Mouse (Mus musculus) activated CD4-positive, CD25-positive, alpha-beta regulatory T cell, adult 4 months (primary cell): ENCODE measurements at regions not wholly inside any gene's neighbourhood (a gene's known extent, or its start where the extent isn't known, plus 50 kb on each side); places are given as distances from the start of the nearest gene placed in this dataset.
A peak's percentile ranks its signal among the peaks of the same experiment; 100 is the strongest.

Source experiments
- ATAC-seq: one replicate; pipeline ENCODE4 v1.8.0; 2017

GRCm38 (mm10) chr2:61922496-61922895 is 119.8 kb downstream of the Tbr1 start:
- ATAC-seq = no peak

- no peak for ATAC-seq
These were observed 108.0 kb upstream of the Slc4a10 start for GRCm38 (mm10) chr2:61938296-61938695.

GRCm38 (mm10) chr2:61965916-61966315 is 80.3 kb upstream of the Slc4a10 start:
- ATAC-seq = no peak

GRCm38 (mm10) chr2:61967724-61968123 is 78.5 kb upstream of the Slc4a10 start:
- peak; percentile 54 for ATAC-seq

GRCm38 (mm10) chr2:61970029-61970428 is 76.2 kb upstream of the Slc4a10 start:
- no peak for ATAC-seq

GRCm38 (mm10) chr2:61984771-61985170 is 61.5 kb upstream of the Slc4a10 start:
- ATAC-seq = no peak

GRCm38 (mm10) chr2:61986967-61987550 is 59.2 kb upstream of the Slc4a10 start:
- no peak for ATAC-seq
